Mouse (Mus musculus) heart, postnatal 14 days (tissue): ENCODE results near the gene Vamp1. TPM values are rescaled to one million over a fixed set of nuclear protein-coding genes. Genes with fewer than 3 reads are reported as not detected.
"Not testable (repeated sequence)": the region's sequence is repeated elsewhere in the genome, so short reads cannot be mapped to it uniquely, and the experiment has no call there.

Experiments
- DNase-seq, 2 experiments: peaks; one replicate each; pipeline ENCODE4 v3.0.0; 2021 to 2022
- intact Hi-C: fragments of 180-260 bp; cut with DNase I; formaldehyde crosslinking; loops from one replicate; pipeline ENCODE4 v1.15.1; 2025
- total RNA-seq, 2 experiments: library from RNA; stranded (reverse); gene quantifications; 2 replicates each; pipeline ENCODE4 v1.2.3; 2021

Gene Vamp1
- total RNA-seq, 2 experiments from 2014 or later, result 9.3 to 9.8 TPM

GRCm38 (mm10) chr6:125238396-125238795 lies 23.0 kb downstream of the Vamp1 start:
- no peak for DNase-seq
- intact Hi-C loops, result no loop called here

- intact Hi-C loops, result no loop called here
- no peak for DNase-seq
These were observed 24.2 kb downstream of the Vamp1 start for GRCm38 (mm10) chr6:125239547-125239946.

DNA sequence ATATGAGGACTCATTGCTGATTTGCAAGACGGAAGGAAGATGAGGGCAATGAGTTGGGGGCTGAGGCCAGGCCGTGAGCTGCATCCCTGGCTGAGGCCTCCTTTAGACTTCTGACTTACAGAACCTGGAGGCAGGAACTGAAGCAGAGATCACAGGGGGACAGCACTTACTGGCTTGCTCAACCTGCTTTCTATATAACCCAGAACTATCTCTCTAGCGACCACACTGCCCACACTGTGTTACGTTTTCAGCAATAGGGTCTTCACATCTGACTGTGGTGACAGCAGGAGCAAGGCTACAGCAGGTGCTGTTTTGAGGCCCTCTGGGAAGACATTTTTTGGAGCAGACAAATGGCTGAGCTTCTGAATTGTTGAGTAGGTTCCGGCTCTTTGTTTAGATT lies 25.3 kb downstream of the Vamp1 start:
- intact Hi-C loops, result no loop called here
- no peak for DNase-seq

GRCm38 (mm10) chr6:125241566-125241965 lies 26.2 kb downstream of the Vamp1 start:
- intact Hi-C loops, result no loop called here
- no peak for DNase-seq

DNA sequence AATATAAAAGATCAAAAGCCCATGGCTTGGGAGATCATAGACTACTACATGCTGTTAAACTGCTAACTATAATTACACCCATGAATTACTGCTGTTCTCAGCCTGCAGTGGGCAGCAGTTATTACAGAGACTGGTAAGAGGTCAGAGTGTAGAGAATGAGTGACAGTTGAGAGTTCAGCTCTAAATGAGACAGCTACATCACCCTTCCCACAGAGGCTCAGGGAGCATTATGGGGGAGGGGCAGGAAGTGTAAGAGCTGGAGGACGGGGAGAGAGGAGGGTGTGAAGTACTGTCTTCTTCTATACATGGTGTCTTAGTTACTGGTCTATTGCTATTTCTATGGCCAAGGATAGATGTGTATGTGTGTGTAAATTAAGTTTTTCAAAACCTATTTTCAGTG lies 29.2 kb downstream of the Vamp1 start:
- intact Hi-C loops, result no loop called here
- no peak for DNase-seq

GRCm38 (mm10) chr6:125252285-125252684 lies 36.9 kb downstream of the Vamp1 start:
- intact Hi-C loops, result no loop called here
- DNase-seq, result no peak

DNA sequence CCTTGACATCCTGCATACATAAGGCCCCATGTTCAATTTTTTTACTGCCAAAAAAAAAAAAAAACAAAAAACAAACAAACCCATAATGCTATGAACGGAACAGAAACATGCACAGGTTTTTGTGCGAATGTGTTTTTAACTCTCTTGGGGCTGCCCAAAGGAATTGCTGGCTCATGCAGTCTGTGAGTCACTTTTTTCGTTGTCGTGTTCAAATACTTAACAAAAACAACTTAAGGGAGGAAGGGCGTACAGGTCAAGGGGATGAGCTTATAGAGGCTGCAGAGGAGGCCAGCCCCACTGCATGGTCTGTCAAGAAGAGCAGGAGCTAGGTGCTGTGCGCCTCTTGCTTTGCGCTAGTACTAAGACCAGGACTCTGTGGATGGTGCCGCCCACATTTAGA lies 37.4 kb downstream of the Vamp1 start:
- DNase-seq, result no peak

DNA sequence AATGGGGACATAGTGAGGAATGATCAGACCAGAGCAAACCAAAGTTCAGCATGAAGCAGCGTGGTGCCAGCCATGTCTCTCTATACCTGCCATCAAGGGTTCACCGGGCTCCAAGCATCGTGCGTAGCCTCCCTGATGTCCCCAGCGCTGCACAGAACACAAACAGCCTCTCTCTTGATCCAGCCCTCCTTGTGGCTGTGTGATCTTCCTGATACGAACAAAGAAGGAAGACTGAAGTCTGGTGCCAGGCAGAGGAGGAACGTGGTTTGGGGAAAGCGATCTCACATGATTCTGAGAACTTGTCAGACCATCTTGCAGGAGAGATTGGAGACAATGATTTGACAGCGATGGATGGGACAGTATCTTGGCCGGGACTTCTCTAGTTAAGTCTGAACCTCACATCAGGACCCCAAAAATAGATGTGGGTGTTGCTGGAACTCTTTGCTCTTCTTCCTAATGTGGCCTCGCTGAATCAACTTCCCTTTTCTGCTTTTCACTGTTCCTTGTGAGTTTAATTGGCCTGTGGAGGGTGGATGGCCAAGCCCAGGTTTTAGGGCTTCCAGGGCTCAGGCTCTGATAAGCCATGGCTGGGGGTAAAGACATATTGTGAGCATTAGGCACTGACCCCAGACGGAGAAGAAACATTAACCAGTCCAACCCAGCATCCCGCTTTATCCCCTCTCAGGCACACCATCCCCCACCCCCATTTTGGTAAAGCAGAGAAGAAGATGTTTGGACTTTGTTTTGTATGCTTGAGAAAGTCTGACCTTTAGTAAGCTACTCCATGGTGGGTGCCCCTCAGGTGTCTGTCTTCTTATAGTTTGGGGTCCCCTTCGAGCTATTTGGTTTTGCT lies 38.7 kb downstream of the Vamp1 start:
- intact Hi-C loops, result no loop called here
- no peak for DNase-seq

More for the DNA sequence above, 37.4 kb downstream of the Vamp1 start:
- intact Hi-C loops, result no loop called here

DNA sequence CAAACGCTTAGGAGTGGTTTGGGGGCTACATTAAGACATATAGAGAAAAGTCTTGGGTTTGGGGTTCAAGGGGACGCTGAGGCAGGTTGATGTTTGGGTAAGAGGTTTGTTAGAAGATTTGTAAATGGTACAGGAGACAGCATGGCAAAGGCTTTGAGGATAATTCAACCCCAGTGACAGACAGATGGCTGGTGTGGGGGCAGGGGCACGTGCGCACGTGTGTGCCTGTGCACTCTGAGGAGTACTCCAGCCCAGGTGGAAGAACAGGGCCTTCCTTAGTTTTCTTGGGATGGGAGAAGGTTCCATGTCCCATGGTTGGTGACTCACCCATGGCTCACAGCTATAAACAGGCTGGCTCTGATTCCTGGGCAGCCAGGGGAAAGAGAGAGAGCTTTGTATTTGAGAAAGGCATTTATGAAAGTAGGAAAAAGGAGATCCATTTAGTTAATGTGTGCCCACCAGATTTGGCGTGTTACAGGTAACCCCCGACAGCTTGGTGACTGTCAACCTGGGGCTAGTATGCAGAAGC lies 40.2 kb downstream of the Vamp1 start:
- no peak for DNase-seq
- intact Hi-C loops, result no loop called here

DNA sequence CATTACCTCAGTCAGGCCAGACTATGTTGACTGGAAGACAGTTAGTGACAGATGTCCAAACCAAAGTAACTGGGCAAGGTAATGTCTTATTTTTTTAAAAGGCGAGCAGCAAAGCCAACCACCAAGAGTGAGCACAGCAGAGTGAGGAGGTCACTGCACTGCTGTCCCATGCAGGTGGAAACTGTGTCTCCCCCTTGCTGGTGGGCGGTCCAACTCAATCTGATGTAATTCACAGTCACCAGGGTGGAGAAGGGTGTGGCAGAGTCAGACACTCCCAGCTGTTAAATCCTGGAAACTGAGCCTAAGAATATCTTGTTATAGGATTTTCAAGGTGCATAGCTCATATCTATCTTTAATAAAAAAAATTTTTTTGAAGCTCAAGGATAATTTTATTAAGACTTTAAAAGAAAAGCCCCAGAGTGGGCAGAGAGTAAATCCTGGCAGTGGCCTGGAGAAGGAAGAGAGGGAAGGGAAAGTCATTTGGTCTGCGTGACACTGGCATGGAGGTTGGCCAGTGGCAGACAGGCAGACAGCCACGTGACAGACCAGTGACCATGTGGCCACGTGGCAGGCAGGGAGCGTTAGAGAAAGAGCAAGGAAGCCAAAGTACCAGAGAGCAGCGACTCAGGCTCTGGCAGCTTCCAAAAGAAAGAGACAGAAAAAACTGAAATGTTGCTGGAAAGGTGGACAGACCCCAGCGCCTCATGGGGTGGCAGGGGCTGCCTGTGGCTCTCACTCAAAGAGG lies 41.0 kb downstream of the Vamp1 start:
- peak; percentile 36 to 38 for DNase-seq
- intact Hi-C loops, result no loop called here

GRCm38 (mm10) chr6:125260006-125260555 lies 44.7 kb downstream of the Vamp1 start:
- DNase-seq, result no peak
- intact Hi-C loops, result no loop called here

GRCm38 (mm10) chr6:125264219-125264618 lies 48.9 kb downstream of the Vamp1 start:
- intact Hi-C loops, result no loop called here

GRCm38 (mm10) chr6:125265239-125265638 lies 49.9 kb downstream of the Vamp1 start:
- intact Hi-C loops, result no loop called here
- DNase-seq, result no peak

More at GRCm38 (mm10) chr6:125264219-125264618, 48.9 kb downstream of the Vamp1 start:
- no peak for DNase-seq

- intact Hi-C loops, result no loop called here
- DNase-seq, result no peak
These were observed 50.7 kb downstream of the Vamp1 start for GRCm38 (mm10) chr6:125266091-125266490.

DNA sequence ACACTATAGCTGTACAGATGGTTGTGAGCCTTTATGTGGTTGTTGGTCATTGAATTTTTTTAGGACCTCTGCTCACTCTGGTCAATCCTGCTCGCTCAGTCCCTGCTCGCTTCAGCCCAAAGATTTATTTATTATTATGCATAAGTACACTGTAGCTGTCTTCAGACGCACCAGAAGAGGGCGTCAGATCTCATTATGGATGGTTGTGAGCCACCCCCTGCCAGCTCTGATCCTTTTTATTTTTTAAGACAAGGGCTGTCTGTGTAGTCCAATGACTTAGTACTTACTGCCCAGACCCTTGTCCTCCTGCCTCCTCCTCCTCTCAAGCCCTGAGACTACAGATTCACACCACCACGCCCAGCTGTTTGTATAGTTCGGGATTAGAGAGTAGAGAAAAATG lies 51.2 kb downstream of the Vamp1 start:
- intact Hi-C loops, DNase-seq: not testable (repeated sequence)

DNA sequence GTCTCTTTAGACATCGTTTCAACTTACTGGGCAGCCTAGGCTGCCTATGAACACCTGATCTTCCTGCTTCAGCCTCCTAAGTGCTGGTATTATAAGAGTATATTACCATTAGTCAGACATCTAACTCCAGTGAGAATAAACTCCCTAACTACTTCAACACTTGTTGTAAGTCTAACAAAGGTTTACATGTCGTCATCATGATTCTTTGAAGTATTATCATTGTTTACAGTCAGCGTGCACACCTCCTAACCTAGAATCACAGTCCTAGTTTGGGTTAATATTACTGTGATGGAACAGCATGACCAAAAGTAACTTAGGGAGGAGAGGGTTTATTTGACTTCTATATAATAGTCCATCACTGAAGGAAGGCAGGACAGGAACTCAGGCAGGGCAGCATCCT lies 52.1 kb downstream of the Vamp1 start:
- no peak for DNase-seq
- intact Hi-C loops, result no loop called here

GRCm38 (mm10) chr6:125268799-125269198 lies 53.4 kb downstream of the Vamp1 start:
- DNase-seq, result no peak
- intact Hi-C loops, result no loop called here

GRCm38 (mm10) chr6:125271455-125272227 lies 56.3 kb downstream of the Vamp1 start:
- DNase-seq, result peak; percentile 92 to 94
- intact Hi-C loops, result loop anchor here (1.0 to 10.0 kb wide), 5 partner anchors 52 to 333 kb away; partner anchors contain the start of genes Acrbp and Iffo1

DNA sequence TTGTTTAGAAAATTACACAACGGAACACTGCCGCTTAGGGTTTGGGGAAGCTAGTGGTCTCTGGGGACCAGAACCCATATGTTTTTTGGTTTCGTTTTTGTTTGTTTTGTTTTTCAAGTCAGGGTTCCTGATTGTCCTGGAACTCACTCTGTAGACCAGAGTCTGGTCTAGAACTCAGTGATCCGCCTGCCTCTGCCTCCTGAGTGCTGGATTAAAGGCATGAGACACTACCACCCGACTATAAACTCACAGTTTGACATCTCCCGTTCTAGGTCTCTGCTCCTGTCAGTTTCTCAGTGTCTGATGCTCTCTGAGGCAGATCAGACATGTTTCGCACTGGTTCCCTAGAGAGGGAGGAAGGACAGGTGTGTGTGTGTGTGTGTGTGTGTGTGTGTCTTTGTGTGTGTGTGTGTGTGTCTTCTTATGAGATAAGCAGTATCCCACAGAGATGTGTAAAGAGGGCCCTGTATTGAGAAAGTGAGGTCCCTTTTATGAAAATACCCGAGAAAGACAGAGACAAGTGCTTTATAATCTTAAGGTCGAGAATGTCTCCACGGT lies 57.0 kb downstream of the Vamp1 start:
- DNase-seq, result no peak
- intact Hi-C loops, result loop anchor here (5.0 to 10.0 kb wide), 3 partner anchors 125 to 332 kb away; partner anchors contain the start of genes Acrbp and Iffo1
